Mouse (Mus musculus) erythroblast, embryonic 14.5 days (primary cell): Measurements from ENCODE around the gene Carm1. TPM values are rescaled to one million over a fixed set of nuclear protein-coding genes. Genes with fewer than 3 reads are reported as not detected.
"Not testable (repeated sequence)": the region's sequence is repeated elsewhere in the genome, so short reads cannot be mapped to it uniquely, and the experiment has no call there.

Experiments
- H3K27me3 ChIP-seq: 2 replicates; pipeline ENCODE4 v1.6.1; 2012; ENCODE audit warnings: inconsistent platforms; ENCODE audit not compliant: control insufficient read depth
- H3K36me3 ChIP-seq: 2 replicates; pipeline ENCODE4 v1.6.1; 2012; ENCODE audit warnings: mild to moderate bottlenecking, inconsistent platforms; ENCODE audit not compliant: control insufficient read depth
- H3K4me1 ChIP-seq: 2 replicates; pipeline ENCODE4 v1.6.1; 2012; ENCODE audit warnings: inconsistent platforms; ENCODE audit not compliant: control insufficient read depth
- H3K4me3 ChIP-seq: replicated peaks from 2 replicates; pipeline ENCODE3; 2012; ENCODE audit warnings: moderate library complexity, mild to moderate bottlenecking, inconsistent platforms
- H3K9me3 ChIP-seq: 2 replicates; pipeline ENCODE4 v1.6.1; 2012; ENCODE audit warnings: low read length, inconsistent platforms, mixed read lengths; ENCODE audit not compliant: control insufficient read depth
- GATA1 ChIP-seq: IDR thresholded peaks from 2 replicates; pipeline ENCODE4 v1.6.1; 2012; ENCODE audit warnings: low read length, inconsistent platforms, mixed read lengths
- TAL1 ChIP-seq: IDR thresholded peaks from 3 replicates; pipeline ENCODE4 v1.6.1; 2012; ENCODE audit warnings: low read length, inconsistent platforms, mixed read lengths
- polyA plus RNA-seq: library from polyadenylated mRNA; stranded (reverse); fragments of >175 nt; gene quantifications from 2 replicates; pipeline ENCODE4 v1.2.3, GENCODE M21; 2012

Carm1 gene
- polyA plus RNA-seq, 1 experiment, result 41.9 TPM

DNA sequence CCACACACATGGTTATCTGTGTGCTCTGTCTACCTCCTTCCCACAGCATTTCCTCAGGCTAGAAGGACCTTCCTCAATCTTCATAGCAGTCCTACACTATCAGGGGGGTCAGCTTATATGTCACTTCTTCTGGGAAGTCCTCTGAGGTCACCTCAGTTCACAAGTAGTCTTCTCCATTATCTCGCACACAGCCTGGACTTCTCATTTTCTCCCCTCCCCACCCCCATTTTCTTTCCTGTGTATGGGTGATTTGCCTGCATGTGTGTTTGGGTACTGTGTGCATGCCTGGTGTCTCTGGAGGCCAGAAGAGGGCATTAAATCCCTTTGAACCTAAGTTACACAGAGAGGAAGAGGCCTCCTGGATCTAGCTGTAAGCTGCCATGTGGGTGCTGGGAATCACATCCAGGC, 18.8 kb upstream of the Carm1 start:
- no peaks in the 10 kb centered on the region for H3K36me3 ChIP-seq
- H3K9me3 ChIP-seq, result no peaks in the 10 kb centered on the region
- H3K4me3 ChIP-seq, result no peak overlapping the region
- TF ChIP-seq TAL1 (no peak), GATA1 (no peak)
- 0 out of 2 replicates have a peak, but pooled peaks cover 2% of the 10 kb centered on the region for H3K27me3 ChIP-seq
- H3K4me1 ChIP-seq, result peaks cover 4% of the 10 kb centered on the region

DNA sequence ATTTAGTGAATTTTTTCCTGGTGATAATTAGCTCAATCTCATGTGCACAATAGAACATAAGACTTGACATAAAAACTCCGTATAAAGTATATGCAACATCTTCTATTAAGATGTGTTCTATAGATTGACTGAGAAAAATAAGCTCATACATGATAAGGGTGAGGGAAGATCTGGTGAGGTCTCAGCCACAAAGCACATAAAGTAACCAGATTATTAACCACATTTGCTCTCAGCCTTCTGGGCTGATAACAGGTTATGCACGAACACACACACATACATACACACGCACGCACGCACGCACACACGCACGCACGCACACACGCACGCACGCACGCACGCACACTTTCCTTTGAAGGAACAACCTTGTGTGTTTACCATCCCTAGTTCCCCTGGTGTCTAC, 10.2 kb upstream of the Carm1 start:
- H3K9me3 ChIP-seq, result no peaks in the 10 kb centered on the region
- no peaks in the 10 kb centered on the region for H3K36me3 ChIP-seq
- H3K27me3 ChIP-seq, result no peaks in the 10 kb centered on the region
- no peak overlapping the region for H3K4me3 ChIP-seq
- H3K4me1 ChIP-seq, result peaks cover 16% of the 10 kb centered on the region
- TF ChIP-seq TAL1, result no peak
- no peak for TF ChIP-seq GATA1

DNA sequence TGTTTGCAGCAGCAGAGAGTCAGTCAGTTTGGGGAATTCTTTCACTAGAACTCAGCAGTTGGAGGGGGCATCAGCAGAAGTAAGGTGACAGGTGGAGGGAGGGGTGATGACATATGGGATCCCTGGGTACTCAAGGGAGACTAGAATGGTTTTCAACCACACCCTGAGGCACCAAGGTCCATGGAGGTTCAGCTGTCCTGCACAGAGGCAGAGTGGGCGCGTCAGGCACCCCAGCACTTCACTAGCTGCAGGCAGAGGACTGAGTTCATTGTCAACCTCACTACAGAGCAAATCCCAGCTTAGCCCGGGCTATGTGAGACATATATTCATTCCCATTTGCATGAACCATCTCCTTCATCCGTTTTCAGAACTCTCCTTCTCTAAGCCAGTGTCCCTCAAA, 9.7 kb upstream of the Carm1 start:
- H3K9me3 ChIP-seq, result no peaks in the 10 kb centered on the region

DNA sequence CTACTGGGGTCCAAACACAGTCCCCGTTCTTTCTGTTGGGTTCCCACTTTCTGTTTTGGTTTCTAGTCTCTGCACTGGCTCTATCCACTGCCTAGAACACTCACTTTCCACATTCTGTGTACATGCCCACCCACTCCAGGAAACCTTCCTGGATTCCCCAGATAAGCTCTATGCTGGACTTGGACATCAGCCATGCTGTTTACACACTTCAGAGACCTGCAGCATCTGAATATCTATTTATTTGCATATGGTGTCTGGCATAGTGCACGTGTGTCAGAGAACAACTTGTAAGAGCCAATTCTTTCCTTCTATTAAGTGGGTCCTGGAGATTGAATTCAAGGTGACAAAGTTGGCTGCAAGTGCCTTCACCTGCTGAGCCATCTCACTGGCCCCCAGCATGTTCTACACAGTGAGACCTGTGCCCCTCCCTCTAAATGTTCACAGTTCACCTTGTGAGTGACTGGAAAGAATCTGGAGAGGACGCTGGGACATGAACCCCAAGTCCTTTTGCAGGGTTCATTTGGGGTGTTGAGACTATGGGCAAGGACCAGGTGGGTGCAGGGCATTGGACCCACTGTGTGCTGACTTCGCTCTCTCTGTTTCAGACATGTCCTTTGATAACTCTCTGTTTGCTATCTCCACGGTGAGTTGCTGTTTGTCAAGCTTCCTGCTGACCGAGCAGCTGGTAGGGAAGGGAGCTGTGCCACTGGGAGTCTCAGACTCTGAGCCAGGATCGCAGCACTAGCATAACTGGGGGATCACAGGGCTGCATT, 6.5 kb upstream of the Carm1 start:
- Histone ChIP-seq H3K4me3 (no peak overlapping the region), H3K4me1 (peaks cover 22% of the 10 kb centered on the region), H3K27me3 (no peaks in the 10 kb centered on the region), H3K36me3 (no peaks in the 10 kb centered on the region), H3K9me3 (no peaks in the 10 kb centered on the region)
- TF ChIP-seq GATA1 (no peak), TAL1 (no peak)

More for the DNA sequence above, 9.7 kb upstream of the Carm1 start:
- TF ChIP-seq TAL1 (no peak), GATA1 (no peak)
- no peaks in the 10 kb centered on the region for H3K36me3 ChIP-seq
- no peaks in the 10 kb centered on the region for H3K27me3 ChIP-seq
- peaks cover 16% of the 10 kb centered on the region for H3K4me1 ChIP-seq
- no peak overlapping the region for H3K4me3 ChIP-seq

DNA sequence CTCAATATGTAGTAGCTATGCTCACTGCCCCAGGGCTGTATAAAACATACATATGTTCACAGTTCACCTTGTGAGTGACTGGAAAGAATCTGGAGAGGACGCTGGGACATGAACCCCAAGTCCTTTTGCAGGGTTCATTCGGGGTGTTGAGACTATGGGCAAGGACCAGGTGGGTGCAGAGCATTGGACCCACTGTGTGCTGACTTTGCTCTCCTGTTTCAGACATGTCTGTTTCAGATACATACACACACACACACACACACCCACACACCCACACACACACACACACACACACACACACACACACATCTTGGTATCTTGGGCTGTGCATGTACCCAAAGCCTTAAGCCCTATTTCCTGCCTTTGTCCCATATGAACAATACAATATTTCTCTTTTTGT, 4.7 kb upstream of the Carm1 start:
- H3K4me1 ChIP-seq, result peaks cover 21% of the 10 kb centered on the region

DNA sequence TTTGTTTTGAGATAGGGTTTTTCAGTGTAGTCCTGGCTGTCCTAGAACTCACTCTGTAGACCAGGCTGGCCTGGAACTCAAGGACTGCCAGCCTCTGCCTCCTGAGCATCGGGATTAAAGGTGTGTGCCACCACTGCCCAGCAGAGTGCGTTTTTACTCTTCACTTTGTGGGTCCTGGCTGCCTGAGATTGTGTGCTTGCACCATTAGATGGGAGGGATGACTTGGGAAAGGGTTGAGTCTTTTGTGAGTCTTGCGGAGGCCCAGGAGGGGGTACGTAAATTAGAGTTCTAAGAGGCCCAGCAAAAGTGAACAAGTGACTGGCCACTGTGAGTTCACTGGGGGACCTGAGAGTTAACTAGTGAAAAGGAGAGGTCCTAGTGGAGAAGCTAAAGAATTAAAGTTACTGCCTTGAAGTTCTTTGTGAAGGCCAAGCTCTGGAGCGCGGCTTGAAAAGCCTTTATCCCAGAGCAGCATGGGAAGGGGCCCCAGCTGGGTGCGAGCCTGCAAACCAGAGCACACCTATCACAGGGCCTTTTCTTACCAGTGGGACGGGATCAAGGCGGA, 1.3 kb upstream of the Carm1 start:
- TF ChIP-seq TAL1 (no peak), GATA1 (no peak)
- peaks cover 48% of the 10 kb centered on the region for H3K4me1 ChIP-seq

More for the DNA sequence above, 4.7 kb upstream of the Carm1 start:
- H3K36me3 ChIP-seq, H3K9me3 ChIP-seq, H3K4me3 ChIP-seq, H3K27me3 ChIP-seq: not testable (repeated sequence)

DNA sequence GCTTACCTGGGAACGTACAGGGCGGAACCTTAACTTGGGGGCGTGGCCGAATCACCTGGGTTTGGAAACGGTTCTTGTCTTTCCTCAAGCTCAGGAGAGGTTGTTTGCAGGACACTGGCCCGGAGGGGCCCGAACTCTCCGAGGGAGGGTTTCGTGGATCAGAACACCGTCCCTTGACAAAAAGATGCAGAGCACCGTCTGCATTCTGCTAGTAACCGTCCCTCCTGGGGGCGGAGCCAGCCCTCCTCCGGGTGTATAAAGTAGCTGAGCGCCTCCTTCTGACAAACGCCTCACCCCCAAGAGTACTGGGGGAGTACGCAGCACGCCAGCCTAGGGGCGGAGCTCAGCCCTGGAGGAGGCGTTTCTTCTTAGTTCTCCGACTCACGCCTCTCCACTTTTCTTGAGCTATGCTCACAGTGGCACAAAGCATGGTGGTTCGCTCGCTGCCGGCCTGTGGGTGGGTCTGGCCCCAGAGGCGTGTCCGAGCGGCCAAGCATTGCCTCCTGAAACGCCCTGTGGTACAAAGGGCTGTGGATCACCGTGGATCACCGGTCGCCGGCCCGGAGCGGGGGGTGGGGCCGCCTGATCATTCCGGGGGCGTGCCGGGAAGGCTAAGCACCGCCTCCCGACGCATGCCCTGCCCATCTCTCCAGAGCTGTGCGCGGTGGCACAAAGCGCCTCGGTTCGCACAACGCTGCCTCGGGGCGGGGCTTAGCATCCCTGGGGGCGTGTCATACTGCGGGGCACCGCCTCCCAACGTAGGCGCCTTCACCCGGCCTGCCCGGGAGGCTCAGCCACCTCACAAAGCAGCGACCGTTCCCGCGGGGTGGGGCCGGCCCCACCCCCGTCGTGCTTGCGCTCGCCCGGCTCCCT, 542 bp upstream of the Carm1 start:
- H3K4me1 ChIP-seq, result peaks cover 53% of the 10 kb centered on the region
- H3K9me3 ChIP-seq, result no peaks in the 10 kb centered on the region
- peak overlapping the region; percentile 93 for H3K4me3 ChIP-seq
- H3K27me3 ChIP-seq, result no peaks in the 10 kb centered on the region
- TF ChIP-seq GATA1 (no peak), TAL1 (no peak)
- peaks cover 31% of the 10 kb centered on the region for H3K36me3 ChIP-seq

More for the DNA sequence above, 1.3 kb upstream of the Carm1 start:
- Histone ChIP-seq H3K36me3 (peaks cover 23% of the 10 kb centered on the region), H3K27me3 (no peaks in the 10 kb centered on the region), H3K9me3 (no peaks in the 10 kb centered on the region), H3K4me3 (peak overlapping the region; percentile 93)

DNA sequence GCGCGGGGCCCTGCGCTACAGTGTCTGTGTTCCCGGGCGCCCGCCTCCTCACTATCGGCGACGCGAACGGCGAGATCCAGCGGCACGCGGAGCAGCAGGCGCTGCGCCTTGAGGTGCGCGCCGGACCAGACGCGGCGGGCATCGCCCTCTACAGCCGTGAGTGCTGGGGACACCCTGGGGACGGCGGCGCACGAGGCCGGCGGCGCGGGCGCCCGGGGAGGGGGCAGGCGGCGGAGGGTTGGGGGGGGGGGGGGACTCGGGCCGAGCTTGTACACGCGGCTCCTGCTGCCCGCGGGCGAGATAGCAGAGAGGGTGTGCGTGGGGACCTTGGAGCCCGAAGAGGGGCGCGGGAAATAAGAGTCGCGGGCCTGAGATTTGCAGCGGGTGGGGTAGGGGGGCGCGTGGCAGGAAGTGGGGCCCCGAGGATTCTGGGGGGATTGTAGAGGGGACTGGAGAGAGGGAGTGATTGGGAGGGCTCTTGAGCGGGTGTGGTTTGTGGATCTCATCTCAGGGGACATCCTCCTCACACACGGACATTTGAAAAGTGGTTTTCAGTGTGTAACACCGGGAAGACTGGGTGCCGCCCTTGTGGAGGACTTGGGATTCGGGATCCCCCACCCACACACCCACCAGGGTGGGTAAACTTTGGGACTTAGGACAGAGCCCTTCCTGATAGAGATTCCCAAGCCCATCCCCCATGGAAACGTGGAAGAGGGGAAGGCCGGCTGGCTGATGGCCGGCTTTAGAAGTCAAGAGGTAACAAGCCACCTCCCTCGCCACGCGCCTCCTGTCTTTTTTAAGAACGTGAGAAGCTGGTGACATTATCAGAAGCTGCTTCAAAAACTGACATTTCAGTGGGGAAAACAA, 614 bp downstream of the Carm1 start:
- peak overlapping the region; percentile 93 for H3K4me3 ChIP-seq
- no peaks in the 10 kb centered on the region for H3K27me3 ChIP-seq
- TF ChIP-seq TAL1, result no peak
- no peak for TF ChIP-seq GATA1

DNA sequence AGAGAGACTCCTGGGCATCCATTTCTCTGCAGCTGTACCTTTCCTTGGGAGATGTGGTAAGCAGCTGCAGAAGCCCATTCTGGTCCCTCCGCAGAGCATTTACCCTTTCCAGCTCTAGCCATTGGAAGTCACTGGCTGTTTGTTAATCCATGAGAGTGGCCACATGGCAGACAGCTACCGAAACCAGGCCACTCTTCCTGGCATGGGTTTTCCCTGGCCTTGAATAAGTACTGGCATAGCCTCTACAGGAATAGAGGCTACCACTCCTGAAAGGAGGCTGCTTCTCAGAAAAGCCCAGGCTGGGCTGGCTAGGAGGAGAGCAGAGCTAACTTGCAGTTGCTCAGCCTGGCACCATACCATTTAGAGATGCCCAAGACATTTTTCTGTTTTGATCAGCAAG, 4.4 kb downstream of the Carm1 start:
- Histone ChIP-seq H3K4me3 (no peak overlapping the region), H3K9me3 (no peaks in the 10 kb centered on the region), H3K4me1 (peaks cover 79% of the 10 kb centered on the region), H3K27me3 (no peaks in the 10 kb centered on the region), H3K36me3 (peaks cover 77% of the 10 kb centered on the region)
- TF ChIP-seq TAL1, result no peak
- TF ChIP-seq GATA1, result no peak

More for the DNA sequence above, 614 bp downstream of the Carm1 start:
- Histone ChIP-seq H3K36me3 (peaks cover 42% of the 10 kb centered on the region), H3K9me3 (no peaks in the 10 kb centered on the region), H3K4me1 (peaks cover 61% of the 10 kb centered on the region)
